Mouse (Mus musculus) bone marrow, adult 2 months (tissue): ENCODE measurements around the gene Osbpl6. TPM values are rescaled to one million over a fixed set of nuclear protein-coding genes. Genes with fewer than 3 reads are reported as not detected.

Source experiments
- H3K27ac ChIP-seq: fragments of 200-500 bp; 2 replicates; pipeline ENCODE4 v1.5.1; 2012; ENCODE audit warnings: low read depth, mild to moderate bottlenecking, control low read depth, inconsistent platforms, low read length; ENCODE audit not compliant: control insufficient read depth, poor library complexity, insufficient read depth
- H3K4me1 ChIP-seq: fragments of 200-500 bp; 2 replicates; pipeline ENCODE4 v1.6.1; 2011; ENCODE audit warnings: low read length; ENCODE audit not compliant: control insufficient read depth, insufficient read depth
- H3K4me3 ChIP-seq: fragments of 200-500 bp; replicated peaks from 2 replicates; pipeline ENCODE3; 2011; ENCODE audit warnings: mild to moderate bottlenecking, low read depth, low read length, control low read depth; ENCODE audit not compliant: control insufficient read depth
- CTCF ChIP-seq: fragments of 200-500 bp; IDR thresholded peaks from 2 replicates; pipeline ENCODE4 v1.5.1; 2011; ENCODE audit warnings: low read length, control low read depth; ENCODE audit not compliant: control insufficient read depth, insufficient read depth
- POLR2A ChIP-seq: fragments of 200-500 bp; IDR thresholded peaks from 2 replicates; pipeline ENCODE4 v1.6.1; 2011; ENCODE audit warnings: low read depth, mild to moderate bottlenecking, control low read depth, low read length, borderline replicate concordance; ENCODE audit not compliant: control insufficient read depth
- WGBS: fragments of 180-500 bp; shearing (Covaris S2); methylation state at CpG from one replicate; pipeline ENCODE4 v1.1.7; 2018; 5-methylcytosine and 5-hydroxymethylcytosine counted together
- polyA plus RNA-seq: library from polyadenylated mRNA; stranded (reverse); fragments of >200 nt; gene quantifications from 2 replicates; pipeline ENCODE4 v1.2.4, GENCODE M21; 2011; ENCODE audit warnings: low replicate concordance; ENCODE audit not compliant: missing spikeins, insufficient read depth, insufficient read length

Osbpl6 gene
- polyA plus RNA-seq, 1 experiment, result 0.92 TPM

- 89% methylated on average over 14 of the region's 14 CpGs for WGBS
- Histone ChIP-seq H3K27ac (no peak overlapping the region), H3K4me1 (no peaks in the 10 kb centered on the region), H3K4me3 (no peak overlapping the region)
- no peak for TF ChIP-seq CTCF
- no peak for TF ChIP-seq POLR2A
Measured at GRCm38 (mm10) chr2:76517471-76517870, 111.2 kb downstream of the Osbpl6 start.

GRCm38 (mm10) chr2:76518407-76519063 lies 112.2 kb downstream of the Osbpl6 start:
- Histone ChIP-seq H3K27ac (no peak overlapping the region), H3K4me3 (no peak overlapping the region), H3K4me1 (no peaks in the 10 kb centered on the region)
- WGBS, result 86% methylated on average over 5 of the region's 5 CpGs
- TF ChIP-seq POLR2A (no peak), CTCF (no peak)

- H3K27ac ChIP-seq, result no peak overlapping the region
- no peak for TF ChIP-seq POLR2A
- TF ChIP-seq CTCF, result no peak
- 76% methylated on average over 6 of the region's 6 CpGs for WGBS
- no peaks in the 10 kb centered on the region for H3K4me1 ChIP-seq
- H3K4me3 ChIP-seq, result no peak overlapping the region
Measured at GRCm38 (mm10) chr2:76521585-76521984, 115.3 kb downstream of the Osbpl6 start.

- TF ChIP-seq CTCF (no peak), POLR2A (no peak)
Measured at GRCm38 (mm10) chr2:76524451-76524850, 118.1 kb downstream of the Osbpl6 start.

GRCm38 (mm10) chr2:76525645-76526044 lies 119.3 kb downstream of the Osbpl6 start:
- Histone ChIP-seq H3K27ac (no peak overlapping the region), H3K4me1 (no peaks in the 10 kb centered on the region), H3K4me3 (no peak overlapping the region)
- 75% methylated on average over 3 of the region's 3 CpGs for WGBS
- TF ChIP-seq POLR2A, result no peak
- TF ChIP-seq CTCF, result no peak

More at GRCm38 (mm10) chr2:76524451-76524850, 118.1 kb downstream of the Osbpl6 start:
- Histone ChIP-seq H3K27ac (no peak overlapping the region), H3K4me3 (no peak overlapping the region), H3K4me1 (no peaks in the 10 kb centered on the region)
- WGBS, result 89% methylated on average over 5 of the region's 5 CpGs

GRCm38 (mm10) chr2:76532490-76533126 lies 126.3 kb downstream of the Osbpl6 start:
- H3K4me1 ChIP-seq, result no peaks in the 10 kb centered on the region; the same call in 1 of the 2 replicates
- H3K4me3 ChIP-seq, result no peak overlapping the region
- no peak for TF ChIP-seq POLR2A
- WGBS, result 84% methylated on average over 14 of the region's 14 CpGs
- H3K27ac ChIP-seq, result no peak overlapping the region

- WGBS, result 83% methylated on average over 7 of the region's 7 CpGs
- TF ChIP-seq POLR2A (no peak), CTCF (no peak)
- Histone ChIP-seq H3K27ac (no peak overlapping the region), H3K4me3 (no peak overlapping the region), H3K4me1 (peaks cover 1% of the 10 kb centered on the region; the same call in 1 of the 2 replicates)
Measured at GRCm38 (mm10) chr2:76534932-76535331, 128.6 kb downstream of the Osbpl6 start.

- Histone ChIP-seq H3K4me3 (no peak overlapping the region), H3K27ac (no peak overlapping the region), H3K4me1 (peaks cover 1% of the 10 kb centered on the region; the same call in 1 of the 2 replicates)
- WGBS, result 7% methylated on average over 9 of the region's 9 CpGs
- TF ChIP-seq CTCF (no peak), POLR2A (no peak)
Measured at GRCm38 (mm10) chr2:76541900-76542299, 135.6 kb downstream of the Osbpl6 start.
